Mouse (Mus musculus) brown adipose tissue, adult 24 weeks (tissue): ENCODE measurements around the gene Fam20b. TPM values are rescaled to one million over a fixed set of nuclear protein-coding genes. Genes with fewer than 3 reads are reported as not detected.
A peak's percentile ranks its signal among the peaks of the same experiment; 100 is the strongest.

Source experiments
- H3K27ac ChIP-seq: fragments of 200-500 bp; replicated peaks from 2 replicates; pipeline ENCODE4 v1.5.1; 2012; ENCODE audit warnings: low read depth, mild to moderate bottlenecking, low read length
- H3K4me1 ChIP-seq: fragments of 200-500 bp; 2 replicates; pipeline ENCODE4 v1.6.1; 2012; ENCODE audit warnings: low read length, mixed read lengths; ENCODE audit not compliant: control insufficient read depth, insufficient read depth, insufficient read length
- H3K4me3 ChIP-seq: fragments of 200-500 bp; 2 replicates; pipeline ENCODE4 v1.5.1; 2012; ENCODE audit warnings: low read depth, mild to moderate bottlenecking, low read length, moderate library complexity; ENCODE audit not compliant: insufficient read depth
- polyA plus RNA-seq: library from polyadenylated mRNA; stranded (reverse); fragments of >200 nt; gene quantifications from 2 replicates; pipeline ENCODE4 v1.2.4, GENCODE M21; 2012; ENCODE audit not compliant: missing spikeins, insufficient read depth, insufficient read length

Gene Fam20b
- polyA plus RNA-seq, 1 experiment = 34.7 TPM

DNA sequence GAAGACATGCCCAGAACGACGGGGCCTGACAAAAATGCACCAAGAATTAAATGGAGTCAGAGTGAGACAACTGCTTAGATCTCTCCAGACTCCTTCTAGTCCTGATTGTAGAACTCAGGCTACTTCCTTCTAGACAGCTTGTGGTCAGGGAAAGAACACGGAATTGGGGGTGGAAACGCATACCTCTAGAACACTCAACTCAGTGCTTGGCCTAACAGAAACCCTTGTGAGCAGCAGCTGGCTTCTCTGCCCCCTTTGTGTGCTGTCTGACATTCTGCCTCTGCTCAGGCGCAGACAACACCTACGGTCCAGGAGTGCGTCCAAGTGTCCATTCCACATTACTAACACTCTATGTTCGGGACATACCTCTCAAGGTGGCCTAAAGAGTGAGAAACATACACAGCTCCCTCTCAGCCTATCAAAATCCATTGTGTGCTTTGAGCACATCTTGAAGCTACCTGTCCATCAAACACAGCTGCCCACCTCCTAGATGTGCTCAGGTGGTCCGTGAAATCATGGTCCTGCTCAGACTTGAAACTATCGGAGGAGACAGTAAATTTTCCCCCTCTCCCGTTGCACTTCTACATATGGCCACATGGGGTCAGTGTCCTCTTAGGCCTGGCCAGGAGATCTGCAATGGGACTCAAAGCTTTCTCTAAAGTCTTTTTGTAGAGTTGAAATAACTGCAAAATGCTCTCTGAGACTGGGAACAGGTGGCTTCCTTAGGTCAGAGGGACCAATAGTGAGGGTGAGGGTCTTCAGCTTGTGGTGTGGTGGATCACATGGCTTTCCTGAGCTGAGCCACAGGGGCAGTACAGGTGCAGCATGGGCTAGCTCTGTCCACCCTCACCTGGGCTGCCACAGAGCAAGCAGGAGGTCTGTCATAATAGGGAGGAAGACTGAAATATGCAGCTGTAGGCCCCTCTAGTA is 22.9 kb upstream of the Fam20b start:
- no peak overlapping the region for H3K4me3 ChIP-seq
- H3K4me1 ChIP-seq = no peaks in the 10 kb centered on the region
- H3K27ac ChIP-seq = no peak overlapping the region

DNA sequence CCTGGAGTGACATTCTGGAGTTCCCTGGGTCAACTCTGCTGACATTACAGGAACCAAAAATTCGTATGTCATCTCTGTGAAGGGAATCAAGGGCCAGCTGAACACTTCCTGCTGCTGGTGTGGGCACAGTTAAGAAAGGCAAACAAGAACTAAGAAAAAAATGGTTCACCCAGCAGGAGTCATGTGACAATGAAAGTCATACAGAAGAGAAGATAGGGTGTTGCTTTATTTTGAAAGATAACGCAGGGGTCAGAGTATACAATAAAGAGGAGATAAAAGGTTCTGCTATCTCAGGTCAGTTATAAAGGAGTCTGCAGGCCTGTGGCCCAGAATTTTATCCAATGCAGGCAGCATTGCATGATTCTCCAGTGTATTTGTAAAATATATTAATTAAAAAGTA is 16.9 kb upstream of the Fam20b start:
- Histone ChIP-seq H3K4me1 (no peaks in the 10 kb centered on the region), H3K4me3 (no peak overlapping the region), H3K27ac (no peak overlapping the region)

DNA sequence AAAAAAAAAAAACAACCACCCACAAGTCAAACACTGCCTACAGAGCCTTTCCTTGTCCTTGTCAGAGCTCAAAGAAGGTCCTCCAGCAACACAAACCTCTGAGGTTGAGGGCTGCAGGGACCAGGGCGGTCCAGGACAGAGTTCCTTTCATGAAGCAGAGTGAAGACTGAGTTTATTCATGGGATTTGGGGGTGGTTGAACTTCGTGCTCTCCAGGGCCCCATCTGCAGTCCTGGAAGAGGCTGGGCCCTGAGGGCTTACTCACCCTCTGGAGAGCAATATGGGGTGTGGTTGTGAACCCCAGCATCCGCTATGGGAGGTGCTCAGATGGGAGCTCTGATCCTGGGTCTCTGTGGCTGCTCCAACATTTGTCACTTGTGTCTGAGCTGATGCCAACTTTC is 15.1 kb upstream of the Fam20b start:
- H3K27ac ChIP-seq = no peak overlapping the region
- no peak overlapping the region for H3K4me3 ChIP-seq
- H3K4me1 ChIP-seq = no peaks in the 10 kb centered on the region

DNA sequence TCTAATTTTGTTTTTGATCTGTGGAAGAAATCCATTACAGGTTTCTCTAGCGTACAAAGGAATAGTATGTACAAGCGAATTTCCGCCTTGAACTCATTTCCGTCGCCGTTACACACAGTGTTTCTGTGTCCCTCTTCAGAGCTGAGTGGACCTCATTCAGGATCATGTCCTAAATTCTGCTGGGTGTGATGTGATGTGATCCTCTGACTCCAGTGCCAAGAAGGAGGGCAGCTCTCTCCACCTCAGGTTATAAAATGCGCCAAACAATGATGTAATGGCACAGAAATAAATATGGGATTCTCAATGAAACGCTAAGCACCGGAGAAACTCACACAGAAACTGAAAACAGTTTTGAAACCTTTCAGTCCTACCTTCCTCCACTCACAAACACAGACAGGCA is 14.7 kb upstream of the Fam20b start:
- no peaks in the 10 kb centered on the region for H3K4me1 ChIP-seq
- no peak overlapping the region for H3K27ac ChIP-seq
- no peak overlapping the region for H3K4me3 ChIP-seq

DNA sequence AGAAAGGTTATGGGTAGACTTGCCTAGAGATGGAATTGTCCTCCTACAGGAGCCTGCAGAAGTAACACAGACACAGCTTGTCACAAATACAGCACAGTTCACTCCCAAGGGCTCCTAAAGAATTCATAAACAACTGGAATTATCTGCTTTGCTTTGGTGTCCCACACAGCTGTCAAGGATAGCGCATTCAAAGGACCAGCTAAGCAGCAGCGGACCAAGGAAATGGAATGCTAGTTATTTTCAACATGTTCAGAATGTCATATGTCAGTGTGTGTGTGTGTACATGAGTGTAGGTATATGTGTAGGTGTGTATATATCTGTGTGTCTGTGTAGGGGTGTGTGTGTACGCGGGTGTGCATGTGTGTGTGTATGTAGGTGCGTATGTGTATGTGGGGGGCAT is 14.1 kb upstream of the Fam20b start:
- no peak overlapping the region for H3K27ac ChIP-seq
- no peaks in the 10 kb centered on the region for H3K4me1 ChIP-seq
- H3K4me3 ChIP-seq = no peak overlapping the region

DNA sequence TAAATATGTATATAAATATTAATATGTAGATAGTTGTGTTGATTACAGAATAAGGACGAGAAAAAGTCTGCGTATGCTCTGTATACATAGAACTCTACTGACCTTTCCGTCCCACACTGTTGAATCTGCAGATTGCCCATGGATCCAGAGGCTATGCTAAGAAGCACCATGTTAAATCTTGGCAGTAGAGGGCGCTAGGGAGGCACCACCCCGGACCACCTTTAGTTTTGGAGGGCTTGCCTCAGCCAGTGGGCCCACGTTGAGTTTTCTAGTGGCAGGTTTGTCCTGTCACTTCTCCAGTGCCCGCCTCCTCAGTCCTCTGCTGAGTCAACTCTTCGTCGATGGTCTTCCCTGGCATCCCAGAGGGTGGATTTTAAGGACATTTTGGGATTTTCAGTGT is 11.9 kb upstream of the Fam20b start:
- Histone ChIP-seq H3K4me3 (no peak overlapping the region), H3K4me1 (no peaks in the 10 kb centered on the region), H3K27ac (no peak overlapping the region)

DNA sequence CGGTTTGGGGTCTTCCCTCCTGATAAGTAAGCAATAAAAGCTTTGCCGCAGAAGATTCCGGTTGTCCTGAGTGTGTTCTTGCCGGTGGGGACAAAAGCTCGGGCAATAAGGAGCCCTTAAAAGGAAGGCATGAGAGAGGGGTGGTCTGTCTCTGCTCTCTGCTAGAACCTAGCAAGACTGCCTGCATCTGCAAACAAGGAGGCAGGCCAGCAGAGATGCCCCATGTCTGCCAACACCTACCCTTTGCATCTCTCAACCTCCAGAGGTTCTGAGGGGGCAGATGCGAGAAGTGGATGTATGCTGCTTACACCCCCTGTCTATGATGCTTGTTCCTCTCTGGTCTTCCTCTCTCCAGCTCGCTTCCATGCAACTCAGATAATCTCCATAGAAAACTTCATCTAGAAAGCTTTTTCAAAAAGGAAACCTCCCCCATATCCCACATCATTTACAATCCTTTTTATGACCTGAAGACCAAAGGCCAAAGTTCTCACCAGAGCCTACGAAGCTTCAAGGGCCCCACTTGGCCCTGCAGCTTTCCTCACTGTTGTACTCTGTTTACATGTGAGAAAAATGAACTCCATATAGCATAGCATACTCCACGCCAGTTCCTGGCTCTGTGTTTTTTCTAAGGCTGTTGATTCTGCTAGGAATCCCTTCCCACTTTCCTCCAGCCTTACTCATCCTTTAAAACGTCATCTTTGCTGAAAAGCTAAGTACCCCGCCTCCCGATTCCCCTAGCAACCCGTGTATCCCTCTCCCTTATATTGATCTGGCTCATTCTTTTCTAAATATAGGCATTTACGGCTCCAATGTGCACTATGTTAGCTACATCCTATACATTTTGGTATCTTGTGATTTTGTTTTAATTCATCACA is 8.6 kb upstream of the Fam20b start:
- Histone ChIP-seq H3K4me3 (no peak overlapping the region), H3K27ac (no peak overlapping the region), H3K4me1 (no peaks in the 10 kb centered on the region)

DNA sequence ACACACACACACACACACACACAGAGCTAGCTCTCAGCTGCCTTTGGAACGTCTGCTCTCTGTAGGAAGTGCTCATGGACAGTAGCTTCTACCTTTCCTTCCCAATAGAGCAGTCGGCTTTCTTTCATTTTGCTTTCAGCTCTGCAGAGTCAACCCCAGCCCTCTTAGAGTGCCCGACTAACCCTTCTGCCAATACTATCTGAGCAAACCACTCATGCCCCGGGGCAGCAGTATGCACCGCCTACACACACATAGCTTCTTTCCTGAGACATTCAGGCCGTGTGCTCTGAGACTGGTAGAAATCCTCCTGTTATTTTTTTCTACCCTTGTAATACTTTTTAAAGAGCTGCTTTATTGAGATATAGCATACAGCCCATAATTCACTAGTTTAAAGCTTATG is 3.2 kb upstream of the Fam20b start:
- Histone ChIP-seq H3K27ac (no peak overlapping the region), H3K4me3 (no peak overlapping the region), H3K4me1 (peaks cover 3% of the 10 kb centered on the region; the same call in 1 of the 2 replicates)

DNA sequence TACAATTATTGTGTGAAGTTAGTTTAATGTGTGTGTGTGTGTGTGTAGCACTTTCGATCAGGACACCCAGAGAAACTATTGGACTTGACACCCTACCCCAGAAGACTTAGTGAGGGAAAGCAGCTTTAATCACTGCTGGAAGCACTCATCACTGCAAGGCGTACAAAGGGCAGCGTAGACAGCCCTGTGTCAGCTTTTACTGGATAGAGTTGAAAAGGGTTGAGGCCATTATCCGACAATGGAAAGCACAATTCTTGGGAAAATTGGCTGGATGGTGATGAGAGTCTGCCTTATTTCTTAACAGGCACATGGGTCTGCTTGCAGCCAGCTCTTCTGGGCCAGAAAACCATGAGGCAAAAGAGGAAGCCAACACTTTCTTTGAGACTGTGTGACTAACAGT is 1.2 kb upstream of the Fam20b start:
- peaks cover 5% of the 10 kb centered on the region; the same call in 1 of the 2 replicates for H3K4me1 ChIP-seq
- no peak overlapping the region for H3K4me3 ChIP-seq
- no peak overlapping the region for H3K27ac ChIP-seq

DNA sequence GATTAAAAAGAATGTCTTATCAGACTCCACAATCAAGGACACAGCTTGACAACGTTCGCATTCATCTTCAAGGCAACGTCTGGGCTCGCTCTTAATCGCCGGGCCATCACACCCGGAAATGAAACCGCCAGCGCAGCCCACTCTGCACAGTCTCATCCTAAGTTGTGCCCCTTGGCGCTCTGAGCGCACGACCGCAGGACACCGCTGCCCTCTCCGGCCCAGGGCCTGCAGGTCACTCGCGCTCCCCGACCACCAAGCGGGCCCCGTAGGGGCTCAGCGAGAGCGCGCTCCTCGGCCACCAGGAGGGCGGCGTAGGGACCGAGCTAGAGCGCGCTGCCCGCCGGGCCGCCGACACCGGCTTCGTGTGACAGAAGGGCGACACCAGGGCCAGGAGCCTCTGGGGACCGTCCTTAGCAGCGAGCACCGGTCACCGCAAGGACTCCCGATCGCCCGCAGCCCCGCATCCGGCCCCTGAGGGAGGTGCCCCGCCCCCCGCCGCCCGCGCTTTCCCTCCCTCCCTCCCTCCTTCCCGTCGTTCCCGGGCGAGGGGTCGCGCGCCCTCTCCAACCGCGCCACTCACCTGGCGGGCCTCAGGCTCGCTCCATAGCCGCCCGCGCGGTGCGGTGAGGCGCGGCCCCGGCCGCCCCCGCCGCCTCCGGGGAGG is 468 bp downstream of the Fam20b start:
- peaks cover 5% of the 10 kb centered on the region; the same call in 1 of the 2 replicates for H3K4me1 ChIP-seq
- H3K27ac ChIP-seq = peak overlapping the region; percentile 1
- peak overlapping the region; percentile 85 for H3K4me3 ChIP-seq

DNA sequence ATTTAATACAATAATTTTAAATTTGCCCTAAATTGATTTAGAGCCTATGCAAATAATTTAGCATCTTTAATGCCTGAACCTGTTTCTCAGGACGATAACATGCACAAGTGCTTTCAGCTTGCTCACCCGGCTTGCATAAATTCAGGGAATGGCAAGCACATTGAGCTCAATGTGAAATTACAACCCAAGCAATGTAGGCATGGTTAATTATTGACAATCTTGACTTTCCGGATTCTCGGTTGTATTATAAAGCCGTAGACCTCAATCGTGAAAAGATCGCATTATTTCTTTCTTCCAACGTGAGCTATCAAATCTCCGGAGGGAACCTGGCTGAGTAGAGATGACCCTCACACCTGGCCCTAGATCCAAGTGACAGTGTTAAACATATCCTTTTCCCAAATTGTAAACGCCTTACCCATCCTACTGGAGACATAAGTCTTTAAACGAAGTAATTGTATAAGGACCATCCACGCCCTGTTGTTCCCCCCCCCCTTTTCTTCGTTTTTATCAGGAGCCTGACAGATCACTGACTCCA is 1.1 kb downstream of the Fam20b start:
- Histone ChIP-seq H3K27ac (peak overlapping the region; percentile 1; the same call in 1 of the 2 replicates), H3K4me1 (peaks cover 5% of the 10 kb centered on the region; the same call in 1 of the 2 replicates), H3K4me3 (peak overlapping the region; percentile 85)

DNA sequence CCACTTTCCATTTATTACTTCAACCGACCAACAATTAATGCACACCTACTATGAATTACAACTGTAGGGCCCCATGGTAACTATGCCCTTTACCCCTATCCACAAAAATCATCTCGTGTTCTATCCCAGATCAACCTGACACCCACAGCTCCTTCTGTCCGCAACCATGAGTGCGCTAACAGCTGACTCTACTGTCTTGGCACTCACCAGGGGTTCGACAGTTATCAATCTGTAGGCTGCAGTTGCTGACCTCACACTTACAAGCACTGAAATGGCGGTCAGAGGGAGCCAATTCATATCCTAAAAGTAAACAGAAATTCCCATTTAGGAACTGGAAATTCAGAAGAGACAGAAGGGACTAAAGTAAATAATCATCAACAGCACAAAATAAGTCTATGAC is 2.2 kb downstream of the Fam20b start:
- peaks cover 5% of the 10 kb centered on the region; the same call in 1 of the 2 replicates for H3K4me1 ChIP-seq
- H3K27ac ChIP-seq = no peak overlapping the region
- H3K4me3 ChIP-seq = no peak overlapping the region

DNA sequence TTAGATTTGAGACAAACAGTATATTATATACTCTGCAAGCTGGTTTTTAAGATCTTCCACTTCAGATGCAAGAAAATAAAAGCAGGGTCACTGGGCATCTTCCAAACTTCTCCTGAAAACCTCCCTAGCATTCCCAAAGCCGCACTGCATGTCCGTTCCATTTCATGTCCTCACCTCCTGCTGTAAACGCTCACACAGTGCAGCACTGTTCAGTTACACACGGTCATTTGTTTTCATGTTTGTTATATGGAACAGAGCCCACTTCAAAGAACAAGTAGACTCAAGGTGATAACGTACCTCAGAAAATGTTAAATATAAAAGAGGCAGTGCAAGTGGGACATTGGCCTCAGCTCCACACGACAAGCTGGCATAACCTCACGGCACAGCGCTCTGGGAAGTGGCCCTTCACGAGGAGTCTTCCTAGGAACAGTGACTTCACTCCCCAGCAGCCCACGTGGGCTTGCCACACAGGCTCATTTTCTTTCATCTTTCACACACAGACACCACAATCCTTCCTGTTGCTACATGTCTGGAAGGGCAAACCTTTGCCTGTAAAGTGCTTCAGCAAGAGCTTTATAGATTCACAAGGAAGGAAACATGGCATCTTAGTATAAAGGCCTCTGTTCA is 8.3 kb downstream of the Fam20b start:
- Histone ChIP-seq H3K4me3 (no peak overlapping the region), H3K27ac (no peak overlapping the region), H3K4me1 (no peaks in the 10 kb centered on the region)

DNA sequence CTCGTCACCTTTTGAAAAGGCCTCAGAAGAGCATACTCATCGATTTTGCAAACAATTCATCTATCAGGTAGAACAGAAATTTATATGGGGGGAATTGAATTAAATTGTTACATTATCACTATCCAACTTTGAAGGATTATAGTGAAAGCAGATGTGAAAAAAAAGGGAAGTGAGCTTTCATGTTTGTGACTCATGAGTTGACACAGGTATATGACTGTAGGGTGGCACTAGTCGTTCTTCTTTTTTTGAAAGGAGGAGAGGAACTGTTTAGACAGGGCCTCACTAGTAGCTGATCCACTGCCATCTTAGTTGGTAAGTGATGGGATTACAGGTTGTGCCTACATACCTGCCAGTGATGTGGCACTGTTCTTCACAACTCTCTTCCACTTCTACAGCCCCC is 10.2 kb downstream of the Fam20b start:
- H3K27ac ChIP-seq = no peak overlapping the region
- no peak overlapping the region for H3K4me3 ChIP-seq
- no peaks in the 10 kb centered on the region for H3K4me1 ChIP-seq
